ENCODE assay signal across 8 mouse cellular contexts in the genomic region with DNA sequence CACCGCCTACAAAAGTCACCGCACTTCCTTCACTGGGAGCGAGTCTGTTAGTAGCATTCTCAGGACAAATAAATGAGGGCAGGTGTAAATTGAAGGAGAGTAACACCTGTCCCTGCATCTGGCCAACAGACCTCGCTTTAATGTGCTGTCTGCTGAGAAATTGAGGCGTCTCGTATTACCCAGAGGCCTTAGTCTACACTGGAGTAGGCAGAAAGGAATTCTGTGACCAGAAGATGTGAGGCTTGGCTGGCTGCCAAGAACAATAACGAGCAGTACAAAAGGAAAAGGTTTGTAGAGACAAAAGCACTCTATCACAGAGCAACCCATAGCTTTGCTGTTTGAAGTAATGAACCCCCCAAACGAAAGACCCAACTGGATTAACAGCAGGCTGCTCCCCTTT.
DNase-seq lines count a peak whose midpoint lies in the region; ATAC-seq and TF ChIP-seq lines count a peak whose summit lies in the region.
"Had no signal": no experiment of that assay in that cellular context is flagged by ENCODE, and none has a peak within 500 bp of the region (broad histone marks: within the 10 kb centered on the region; RNA-seq: fewer than 3 reads in every experiment).

No protein-coding gene starts in this region.

- H3K9ac ChIP-seq in forebrain, postnatal 0 days, result no peak overlapping the region
- H3K9ac ChIP-seq in lung, embryonic 16.5 days (ENCODE audit: low read length), result no peak overlapping the region

- peak; percentile 70 for DNase-seq in NIH3T3 (ENCODE audit: low read depth)
- DNase-seq in adrenal gland, postnatal 10 days, result peak; percentile 68
- DNase-seq in forebrain, postnatal 0 days, result peak; percentile 52
- peak; percentile 76 for DNase-seq in kidney, adult 2 months
- DNase-seq in retina, embryonic 14.5 days (ENCODE audit: low spot score), result peak; percentile 47

- no peaks in the 10 kb centered on the region for H3K9me3 ChIP-seq in forebrain, postnatal 0 days (ENCODE audit: low read length)
- no peaks in the 10 kb centered on the region for H3K9me3 ChIP-seq in lung, embryonic 16.5 days (ENCODE audit: control insufficient read depth, low read length)

- H3K36me3 ChIP-seq in forebrain, postnatal 0 days (ENCODE audit: insufficient read depth), result no peaks in the 10 kb centered on the region
- no peaks in the 10 kb centered on the region for H3K36me3 ChIP-seq in kidney, adult 2 months (ENCODE audit: control insufficient read depth, insufficient read depth, low read length)
- no peaks in the 10 kb centered on the region for H3K36me3 ChIP-seq in lung, embryonic 16.5 days (ENCODE audit: control insufficient read depth, insufficient read depth, low read length)

- peak; percentile 48 for ATAC-seq in forebrain, postnatal 0 days
- peak; percentile 82 for ATAC-seq in lung, embryonic 16.5 days (ENCODE audit: low read depth)
- ATAC-seq in erythroblast, adult 5-6 weeks (replicated peaks; ENCODE audit: low FRiP score, poor library complexity, severe bottlenecking), result no peak

- no peak for TF ChIP-seq POLR2A in kidney, adult 2 months (IDR thresholded peaks at IDR 0.05; ENCODE audit: low read depth, low read length)

- no peak overlapping the region for H3K4me3 ChIP-seq in forebrain, postnatal 0 days (ENCODE audit: low read depth, low read length)
- no peak overlapping the region for H3K4me3 ChIP-seq in kidney, adult 2 months (ENCODE audit: insufficient read depth, low read depth, low read length)
- no peak overlapping the region for H3K4me3 ChIP-seq in lung, embryonic 16.5 days (ENCODE audit: low read length)

- H3K4me1 ChIP-seq in forebrain, postnatal 0 days (ENCODE audit: insufficient read depth), result no peaks in the 10 kb centered on the region
- H3K4me1 ChIP-seq in kidney, adult 2 months (ENCODE audit: control insufficient read depth, insufficient read depth, low read length), result peaks cover 10% of the 10 kb centered on the region; the same call in 1 of the 2 replicates
- H3K4me1 ChIP-seq in lung, embryonic 16.5 days (replicated peaks; ENCODE audit: control insufficient read depth, insufficient read depth, low read length), result peaks cover 12% of the 10 kb centered on the region

- H3K4me2 ChIP-seq in forebrain, postnatal 0 days (ENCODE audit: low read depth), result no peak overlapping the region
- no peak overlapping the region for H3K4me2 ChIP-seq in lung, embryonic 16.5 days (ENCODE audit: low read depth, low read length)

- H3K27ac ChIP-seq in forebrain, postnatal 0 days (ENCODE audit: low read depth, low read length), result no peak overlapping the region
- H3K27ac ChIP-seq in kidney, adult 2 months (ENCODE audit: insufficient read depth, low read depth, low read length), result peak overlapping the region; percentile 56; the same call in 1 of the 2 replicates
- H3K27ac ChIP-seq in lung, embryonic 16.5 days (ENCODE audit: low read length), result peak overlapping the region; percentile 77
- H3K27ac ChIP-seq: macrophage had no signal

- WGBS in forebrain, postnatal 0 days, result 16% methylated on average over 8 of the region's 8 CpGs
- 35% methylated on average over 8 of the region's 8 CpGs for WGBS in kidney, adult 2 months
- WGBS in lung, embryonic 16.5 days, result 20% methylated on average over 8 of the region's 8 CpGs

- H3K27me3 ChIP-seq in forebrain, postnatal 0 days (ENCODE audit: insufficient read depth, low read length), result no peaks in the 10 kb centered on the region
- no peaks in the 10 kb centered on the region for H3K27me3 ChIP-seq in kidney, adult 2 months (replicated peaks; ENCODE audit: control insufficient read depth, insufficient read depth, low read length)
- no peaks in the 10 kb centered on the region for H3K27me3 ChIP-seq in lung, embryonic 16.5 days (ENCODE audit: control insufficient read depth, insufficient read depth, low read depth, low read length)

- no peak for TF ChIP-seq CTCF in forebrain, postnatal 0 days (IDR thresholded peaks at IDR 0.05; ENCODE audit: low read depth)
- TF ChIP-seq CTCF in kidney, adult 2 months (conservative IDR thresholded peaks at IDR 0.05; ENCODE audit: insufficient read depth, insufficient read length, low read depth, low read length), result no peak
